Mouse (Mus musculus) macrophage (primary cell): ENCODE measurements around the gene Pitpnm2. TPM values are rescaled to one million over a fixed set of nuclear protein-coding genes. Genes with fewer than 3 reads are reported as not detected.

Source experiments
- H3K27ac ChIP-seq: fragments of 350-480 bp; formaldehyde crosslinking; 2 replicates; pipeline ENCODE4 v1.9.0; 2021
- H3K36me3 ChIP-seq: fragments of 350-480 bp; formaldehyde crosslinking; 2 replicates; pipeline ENCODE4 v1.9.0; 2021; ENCODE audit errors: inconsistent target
- H3K4me3 ChIP-seq: fragments of 350-480 bp; formaldehyde crosslinking; 2 replicates; pipeline ENCODE4 v1.9.0; 2021; ENCODE audit errors: inconsistent target
- H3K79me2 ChIP-seq: fragments of 350-480 bp; formaldehyde crosslinking; 2 replicates; pipeline ENCODE4 v1.9.0; 2021; ENCODE audit errors: inconsistent target
- WGBS: methylation state at CpG from one replicate; pipeline ENCODE4 v1.1.7; 2026; ENCODE audit warnings: inconsistent platforms; ENCODE audit not compliant: missing documents; 5-methylcytosine and 5-hydroxymethylcytosine counted together
- polyA plus RNA-seq: library from polyadenylated mRNA; stranded (reverse); fragments of 250-400 nt; gene quantifications from 3 replicates; pipeline ENCODE4 v1.2.4, GENCODE M21; 2018; ENCODE audit warnings: inconsistent platforms

The Pitpnm2 gene
- polyA plus RNA-seq, 1 experiment from 2014 or later = 1.9 TPM

DNA sequence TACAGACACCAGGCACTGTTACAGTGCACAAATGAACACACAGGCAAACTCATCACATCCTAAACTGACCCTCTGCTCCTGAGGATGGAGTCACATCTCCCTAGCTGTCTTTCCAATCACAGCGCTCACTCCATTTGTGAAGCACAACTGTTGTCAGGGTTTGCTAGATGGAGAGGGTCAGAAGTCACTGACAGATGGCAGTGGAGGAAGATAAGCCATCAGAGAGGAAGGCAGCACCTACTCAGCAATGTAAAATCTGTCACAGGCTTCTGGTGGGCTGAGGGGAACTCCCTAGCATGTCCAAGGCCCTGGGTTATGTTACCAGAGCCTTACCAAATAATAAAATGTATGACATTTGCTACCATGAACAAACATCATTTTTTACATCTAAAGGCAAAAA is 8.5 kb upstream of the Pitpnm2 start:
- Histone ChIP-seq H3K79me2 (no peaks in the 10 kb centered on the region), H3K36me3 (no peaks in the 10 kb centered on the region), H3K27ac (no peak overlapping the region), H3K4me3 (no peak overlapping the region)
- WGBS = 93% methylated on average over 1 of the region's 1 CpGs

DNA sequence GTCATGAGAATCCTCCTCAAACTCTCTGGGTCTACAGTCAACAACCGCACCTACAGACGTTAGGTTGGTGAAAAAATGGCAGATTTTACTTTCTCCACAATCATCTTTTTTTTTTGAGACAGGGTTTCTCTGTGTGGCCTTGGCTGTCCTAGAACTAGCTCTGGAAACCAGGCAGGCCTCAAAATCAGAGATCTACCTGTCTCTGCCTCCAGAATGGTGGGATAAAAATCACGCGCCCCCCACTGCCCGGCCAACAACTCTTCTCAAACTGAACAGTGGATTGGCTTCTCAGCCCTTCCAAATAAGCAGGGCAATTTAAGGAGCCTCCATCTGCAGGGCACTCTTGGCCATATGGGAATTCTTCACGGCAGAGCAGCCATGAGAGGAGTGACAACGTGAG is 5.6 kb upstream of the Pitpnm2 start:
- no peaks in the 10 kb centered on the region for H3K79me2 ChIP-seq
- no peak overlapping the region for H3K27ac ChIP-seq
- H3K4me3 ChIP-seq = no peak overlapping the region
- 86% methylated on average over 6 of the region's 7 CpGs for WGBS
- no peaks in the 10 kb centered on the region for H3K36me3 ChIP-seq

DNA sequence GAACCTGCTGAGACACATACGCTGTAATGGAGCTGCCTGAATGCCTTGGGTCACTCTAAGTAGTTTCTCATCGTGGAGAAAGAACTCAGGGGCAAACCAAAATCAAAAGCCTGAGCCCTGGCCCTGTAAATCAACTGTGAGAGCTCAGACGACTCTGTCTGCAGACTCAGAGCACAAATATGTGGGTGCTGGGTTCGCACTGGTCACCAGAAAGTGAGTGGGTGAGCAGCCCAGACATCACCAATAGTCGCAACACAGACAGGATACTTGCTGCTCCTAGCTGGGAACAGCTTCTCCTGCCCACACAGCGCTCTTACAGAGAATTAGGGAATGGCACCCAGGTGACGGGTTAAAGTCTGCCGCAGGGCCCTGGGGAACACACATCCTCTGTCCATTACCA is 4.0 kb upstream of the Pitpnm2 start:
- Histone ChIP-seq H3K36me3 (no peaks in the 10 kb centered on the region), H3K4me3 (no peak overlapping the region), H3K79me2 (no peaks in the 10 kb centered on the region), H3K27ac (no peak overlapping the region)
- WGBS = 84% methylated on average over 8 of the region's 8 CpGs

DNA sequence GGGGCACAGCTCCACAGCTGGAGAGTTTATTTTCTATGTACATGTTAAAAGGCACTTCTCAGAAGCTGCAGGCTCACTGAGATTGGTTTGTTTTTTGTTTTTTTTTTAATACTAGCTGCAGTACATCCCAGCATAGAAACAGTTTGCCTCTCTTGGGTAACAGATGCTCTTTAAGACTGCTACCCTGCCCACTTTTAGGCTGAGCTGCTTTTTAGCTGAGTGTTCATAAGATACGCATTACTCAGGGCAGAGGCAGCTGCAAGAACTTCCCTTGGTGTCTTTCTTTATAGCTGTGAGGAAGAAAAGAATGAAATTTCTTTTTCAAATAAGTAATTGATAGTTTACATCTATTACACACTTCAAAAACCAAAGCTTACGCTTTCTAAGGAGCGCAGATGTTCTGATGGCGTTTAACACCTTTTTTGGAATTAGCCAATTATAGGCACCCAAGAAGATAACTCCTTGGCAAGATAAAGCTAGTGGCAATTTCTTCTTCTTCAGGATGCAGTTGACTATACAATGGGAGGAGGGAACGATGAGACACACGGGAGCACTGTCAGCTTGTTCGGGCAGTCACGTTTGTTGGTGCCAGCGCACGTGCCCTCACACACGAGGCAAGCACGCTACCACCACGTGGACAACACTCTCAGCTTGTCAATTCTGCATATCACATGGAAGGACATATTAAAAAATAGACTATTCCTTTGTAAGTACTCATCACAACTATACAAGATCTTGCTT is 3.2 kb upstream of the Pitpnm2 start:
- H3K79me2 ChIP-seq = no peaks in the 10 kb centered on the region
- no peaks in the 10 kb centered on the region for H3K36me3 ChIP-seq
- no peak overlapping the region for H3K27ac ChIP-seq
- 94% methylated on average over 12 of the region's 13 CpGs for WGBS
- H3K4me3 ChIP-seq = no peak overlapping the region

DNA sequence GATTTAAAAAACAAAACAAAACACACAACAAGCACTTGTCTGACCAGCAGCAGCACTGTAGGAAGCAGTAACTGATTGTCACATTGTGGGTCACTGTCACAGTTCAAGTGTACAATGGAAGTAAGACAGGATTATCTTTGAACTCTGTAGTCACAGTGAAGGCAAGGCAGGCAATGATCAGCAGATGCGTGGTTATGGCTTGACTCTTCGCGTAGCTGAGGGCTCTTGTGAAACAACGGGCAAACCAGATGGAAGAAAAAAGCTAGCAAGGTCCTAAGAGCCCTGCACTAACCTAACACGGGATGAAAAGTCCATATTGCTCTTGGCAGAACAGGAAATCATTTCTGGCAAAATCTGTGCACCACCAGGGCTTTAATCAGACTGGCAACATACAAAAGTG is 1.5 kb upstream of the Pitpnm2 start:
- Histone ChIP-seq H3K79me2 (no peaks in the 10 kb centered on the region), H3K4me3 (no peak overlapping the region), H3K27ac (no peak overlapping the region), H3K36me3 (no peaks in the 10 kb centered on the region)
- WGBS = 92% methylated on average over 5 of the region's 5 CpGs

DNA sequence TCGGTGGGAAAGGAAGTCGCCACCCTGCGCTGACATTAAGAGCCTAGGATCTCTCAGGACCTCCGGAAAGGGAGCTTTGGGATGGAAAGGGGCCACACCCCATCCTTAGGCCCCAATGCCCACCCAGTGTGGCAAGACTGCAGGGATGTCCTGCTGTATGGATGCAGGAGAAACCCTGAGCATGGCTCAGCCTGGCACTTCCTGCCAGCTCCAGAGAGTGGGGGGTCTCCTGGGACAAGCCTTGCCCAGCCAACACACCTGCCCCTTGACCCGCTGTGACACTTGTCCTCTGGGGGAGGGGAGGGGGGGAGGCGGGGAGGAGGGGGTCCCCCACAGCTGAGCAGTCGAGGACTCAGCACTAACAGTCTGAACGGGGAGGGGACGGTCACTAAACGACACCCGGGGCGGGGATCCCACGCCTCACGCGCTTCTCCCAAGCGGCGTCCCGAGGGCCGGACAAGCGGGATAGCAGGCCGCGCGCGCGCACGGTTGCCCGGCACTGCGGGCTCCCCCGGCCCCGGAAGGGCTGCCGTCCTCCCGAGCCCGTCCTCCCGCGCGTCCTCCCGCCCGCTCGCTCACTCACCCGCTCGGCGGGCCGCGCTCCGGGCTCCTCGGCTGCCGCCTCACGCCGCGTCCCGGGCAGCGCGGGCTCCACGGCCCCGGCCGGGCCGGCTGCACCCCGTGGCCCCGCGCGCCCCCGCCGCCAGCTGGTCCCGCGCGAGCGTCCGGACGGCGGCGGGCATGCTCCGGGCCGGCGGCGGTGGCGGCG is 531 bp downstream of the Pitpnm2 start:
- H3K27ac ChIP-seq = no peak overlapping the region
- H3K36me3 ChIP-seq = no peaks in the 10 kb centered on the region
- no peaks in the 10 kb centered on the region for H3K79me2 ChIP-seq

DNA sequence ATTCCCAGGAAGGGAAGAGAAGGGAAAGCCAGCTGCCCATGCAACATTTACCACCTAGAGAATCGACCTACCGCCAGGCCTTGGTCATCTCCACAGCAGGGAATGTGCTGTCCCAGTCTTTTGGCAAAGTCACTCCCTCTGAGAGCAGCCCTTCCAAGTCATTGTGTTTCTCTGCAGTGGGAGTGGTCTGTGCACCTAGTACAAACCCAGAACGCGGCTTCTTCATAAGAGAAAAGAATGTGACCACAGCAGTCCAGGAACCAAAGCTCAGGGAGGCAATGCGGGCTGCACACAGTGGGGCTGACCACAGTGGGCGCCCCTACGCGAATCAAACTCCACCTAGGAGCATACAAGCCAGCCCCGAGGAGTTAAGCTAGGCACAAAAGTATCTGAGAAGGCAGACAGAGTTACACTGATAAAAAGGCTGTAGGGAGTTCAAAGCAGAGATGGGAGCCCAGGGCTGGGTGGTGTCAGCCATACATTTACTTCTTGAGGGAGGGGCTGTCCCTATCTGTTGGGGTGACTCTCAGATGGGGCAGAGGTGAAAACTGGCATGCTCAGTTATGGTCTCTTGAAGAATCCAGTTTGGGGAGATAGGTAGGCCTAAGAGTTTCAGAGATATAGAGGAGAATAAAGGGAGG is 1.5 kb downstream of the Pitpnm2 start:
- WGBS = 80% methylated on average over 9 of the region's 9 CpGs
- Histone ChIP-seq H3K27ac (no peak overlapping the region), H3K79me2 (no peaks in the 10 kb centered on the region), H3K4me3 (no peak overlapping the region), H3K36me3 (no peaks in the 10 kb centered on the region)

More for the DNA sequence above, 531 bp downstream of the Pitpnm2 start:
- no peak overlapping the region for H3K4me3 ChIP-seq
- 4% methylated on average over 71 of the region's 77 CpGs for WGBS

DNA sequence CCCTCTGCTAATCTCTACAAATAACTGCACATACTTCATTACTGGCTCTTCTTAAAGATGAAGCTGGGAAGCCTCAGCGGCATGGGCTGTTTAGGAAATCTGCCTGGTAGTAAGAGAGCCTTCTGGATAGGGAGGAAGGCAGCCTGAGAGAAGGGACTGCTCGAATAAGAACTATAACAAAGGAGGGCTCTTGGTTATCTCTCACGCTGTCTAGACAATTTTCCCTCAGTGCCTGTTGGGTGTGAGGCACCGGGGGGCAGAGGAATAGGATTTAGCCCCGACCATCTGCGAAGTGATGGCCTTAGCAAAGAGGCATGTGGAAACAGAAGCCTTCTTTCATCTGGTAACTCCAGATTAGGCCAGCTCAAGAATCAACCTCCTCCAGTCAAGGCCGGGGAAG is 2.3 kb downstream of the Pitpnm2 start:
- H3K79me2 ChIP-seq = no peaks in the 10 kb centered on the region
- H3K4me3 ChIP-seq = no peak overlapping the region
- over 99% methylated on average over 7 of the region's 7 CpGs for WGBS
- H3K27ac ChIP-seq = no peak overlapping the region
- no peaks in the 10 kb centered on the region for H3K36me3 ChIP-seq

DNA sequence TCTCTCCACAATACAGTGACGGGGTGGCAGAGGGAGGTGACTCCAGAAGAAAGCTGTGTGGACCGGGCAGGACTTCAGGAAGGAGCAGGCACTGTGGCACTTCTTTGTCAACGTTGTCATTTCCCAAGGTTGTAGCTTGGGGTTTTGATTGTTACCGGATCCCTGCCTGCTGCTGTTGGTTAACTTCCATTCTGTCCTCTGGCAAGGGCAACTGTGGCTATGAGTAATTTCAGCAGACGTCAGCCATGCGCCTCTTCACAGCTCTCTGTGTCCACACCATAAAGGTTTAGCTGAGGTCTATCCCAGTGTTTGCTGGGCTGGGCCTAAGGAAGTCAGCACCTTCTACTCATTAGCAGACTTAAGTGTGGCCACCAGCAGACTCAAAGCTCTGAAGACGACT is 4.7 kb downstream of the Pitpnm2 start:
- Histone ChIP-seq H3K27ac (no peak overlapping the region), H3K36me3 (no peaks in the 10 kb centered on the region), H3K4me3 (no peak overlapping the region), H3K79me2 (no peaks in the 10 kb centered on the region)
- 95% methylated on average over 7 of the region's 7 CpGs for WGBS

DNA sequence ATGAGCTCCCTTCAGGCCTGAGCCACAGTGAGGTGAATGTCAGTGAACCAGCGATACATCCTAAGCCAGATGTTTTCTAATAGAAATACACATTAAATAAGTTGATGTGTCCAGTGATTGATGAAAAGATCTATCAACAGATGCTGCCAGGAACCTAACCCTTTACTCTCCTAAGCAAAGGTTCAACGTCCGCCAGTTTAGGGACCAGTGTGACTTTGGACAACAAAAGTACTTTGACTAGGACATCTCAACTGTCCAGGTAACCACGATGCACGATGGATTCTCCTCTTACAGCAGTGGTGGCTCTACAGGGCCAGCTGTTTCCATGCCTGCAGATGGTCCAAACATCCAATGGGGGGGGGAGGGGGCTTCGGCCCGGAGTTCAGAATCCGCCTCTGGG is 5.1 kb downstream of the Pitpnm2 start:
- Histone ChIP-seq H3K27ac (no peak overlapping the region), H3K4me3 (no peak overlapping the region), H3K79me2 (no peaks in the 10 kb centered on the region), H3K36me3 (no peaks in the 10 kb centered on the region)
- WGBS = 93% methylated on average over 5 of the region's 8 CpGs

DNA sequence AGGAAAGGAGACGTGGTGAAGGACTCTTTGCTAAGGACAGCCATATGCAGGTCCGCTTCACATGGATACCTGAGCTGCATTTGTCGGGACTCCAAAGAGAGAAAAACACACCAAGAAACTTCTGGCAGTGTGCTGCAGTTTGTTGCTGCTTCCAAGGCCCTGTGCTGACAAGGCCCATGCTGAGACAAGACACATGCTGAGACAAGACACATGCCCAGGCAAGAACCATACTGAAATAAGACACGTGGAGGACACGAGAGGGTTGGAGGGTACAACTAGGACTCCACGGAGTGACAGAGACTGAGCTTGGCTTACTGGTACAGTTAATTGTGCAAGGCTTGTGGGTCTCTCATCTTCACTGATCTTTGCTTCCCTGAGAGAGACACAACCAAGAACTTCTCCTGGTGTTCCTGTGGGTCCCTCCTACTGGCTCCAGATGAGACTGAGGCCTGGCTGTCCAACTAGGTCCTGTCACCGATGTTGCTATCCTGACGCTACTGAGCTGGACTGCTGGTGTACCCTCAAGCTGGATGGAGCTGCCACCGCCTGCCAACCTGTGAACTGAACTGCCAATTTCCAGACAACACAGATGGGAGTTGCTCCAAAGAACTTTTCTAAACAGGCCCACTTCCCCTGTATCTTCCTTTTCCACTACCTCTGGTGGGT is 6.2 kb downstream of the Pitpnm2 start:
- WGBS = 94% methylated on average over 9 of the region's 9 CpGs
- Histone ChIP-seq H3K79me2 (no peaks in the 10 kb centered on the region), H3K27ac (no peak overlapping the region), H3K4me3 (no peak overlapping the region), H3K36me3 (no peaks in the 10 kb centered on the region)

DNA sequence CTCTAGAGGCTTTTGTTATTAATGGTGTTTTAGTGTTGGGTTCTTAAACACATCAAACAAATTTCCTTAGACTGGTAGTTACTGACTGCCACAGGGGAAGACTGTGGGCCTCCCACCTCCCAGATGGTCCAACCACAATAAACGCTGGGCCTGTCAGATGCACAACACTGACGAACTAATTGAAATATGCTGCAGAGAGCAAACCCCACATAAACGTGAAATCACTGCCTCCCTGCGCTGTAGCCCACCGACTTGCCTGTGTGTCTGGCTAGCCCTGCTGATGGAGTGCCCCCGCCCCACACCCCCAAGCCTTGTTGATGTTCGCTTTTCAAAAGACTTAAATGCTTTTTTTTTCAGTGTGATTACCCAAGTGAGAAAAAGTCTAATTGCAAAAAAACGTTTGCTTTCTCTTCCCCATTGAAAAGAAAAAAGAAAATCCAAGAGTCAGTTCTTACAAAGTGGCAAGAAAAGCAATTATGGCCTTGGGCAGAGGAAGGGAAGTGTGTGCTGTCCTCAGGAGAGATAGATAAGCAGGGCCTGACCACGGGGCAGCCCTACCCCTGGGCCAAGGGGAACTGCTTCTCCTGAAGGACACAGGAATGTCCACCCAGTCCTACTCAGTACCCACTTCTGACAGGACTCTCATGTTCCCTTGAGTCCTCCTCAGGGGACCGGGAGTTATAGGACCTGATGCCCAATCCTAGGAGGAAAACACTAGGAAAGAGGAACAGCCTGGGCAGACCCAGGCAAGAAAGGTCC is 7.7 kb downstream of the Pitpnm2 start:
- no peak overlapping the region for H3K4me3 ChIP-seq
- 44% methylated on average over 10 of the region's 10 CpGs for WGBS
- no peaks in the 10 kb centered on the region for H3K79me2 ChIP-seq
- no peak overlapping the region for H3K27ac ChIP-seq
- H3K36me3 ChIP-seq = no peaks in the 10 kb centered on the region

DNA sequence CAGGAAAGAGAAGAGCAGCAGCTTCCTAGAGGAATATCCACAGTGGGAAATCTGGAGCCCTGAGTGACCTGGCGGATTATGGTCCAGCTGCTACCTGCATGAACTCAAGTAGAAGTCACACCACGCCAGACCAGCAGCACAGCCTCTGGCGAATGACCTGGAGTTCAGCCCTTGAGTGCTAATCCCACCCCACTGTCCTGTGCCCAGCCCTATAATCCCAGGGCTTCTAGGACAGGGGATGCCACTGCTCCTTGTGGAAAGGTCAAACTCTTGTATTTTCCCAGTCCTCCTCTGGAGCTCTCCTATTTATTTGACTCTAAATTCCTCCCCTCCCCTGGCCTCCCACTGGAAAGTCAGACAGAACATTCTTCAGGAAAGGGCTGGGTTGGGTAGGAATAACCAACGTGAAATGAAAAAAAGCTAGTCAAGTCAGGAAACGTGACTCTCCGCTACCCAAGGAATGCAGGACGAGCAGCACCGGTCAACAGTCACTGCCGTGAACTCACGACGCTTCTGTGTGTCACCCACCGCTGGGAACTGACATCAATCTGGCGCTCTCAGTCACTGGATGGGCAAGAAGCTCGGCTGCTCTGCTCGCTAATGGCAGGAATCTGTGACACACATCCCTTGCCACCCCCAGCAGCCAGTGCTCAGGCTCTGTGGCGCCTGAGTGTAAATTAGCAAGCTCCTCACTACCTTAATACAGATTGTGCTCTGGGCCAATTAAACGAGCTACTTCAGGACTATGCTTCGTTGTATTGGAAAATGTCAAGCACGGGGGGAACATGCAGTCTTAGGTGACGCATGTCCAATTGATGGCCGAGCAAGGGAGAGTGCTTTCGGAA is 8.5 kb downstream of the Pitpnm2 start:
- Histone ChIP-seq H3K4me3 (no peak overlapping the region), H3K36me3 (no peaks in the 10 kb centered on the region), H3K79me2 (no peaks in the 10 kb centered on the region), H3K27ac (no peak overlapping the region)
- WGBS = 82% methylated on average over 20 of the region's 22 CpGs
